Mouse (Mus musculus): Measurements from ENCODE around the gene Zic4. TPM values are rescaled to one million over a fixed set of nuclear protein-coding genes. Genes with fewer than 3 reads are reported as not detected.

The Zic4 gene
- total RNA-seq, 2 experiments from 2014 or later, result 4.1 to 5.2 TPM

DNA sequence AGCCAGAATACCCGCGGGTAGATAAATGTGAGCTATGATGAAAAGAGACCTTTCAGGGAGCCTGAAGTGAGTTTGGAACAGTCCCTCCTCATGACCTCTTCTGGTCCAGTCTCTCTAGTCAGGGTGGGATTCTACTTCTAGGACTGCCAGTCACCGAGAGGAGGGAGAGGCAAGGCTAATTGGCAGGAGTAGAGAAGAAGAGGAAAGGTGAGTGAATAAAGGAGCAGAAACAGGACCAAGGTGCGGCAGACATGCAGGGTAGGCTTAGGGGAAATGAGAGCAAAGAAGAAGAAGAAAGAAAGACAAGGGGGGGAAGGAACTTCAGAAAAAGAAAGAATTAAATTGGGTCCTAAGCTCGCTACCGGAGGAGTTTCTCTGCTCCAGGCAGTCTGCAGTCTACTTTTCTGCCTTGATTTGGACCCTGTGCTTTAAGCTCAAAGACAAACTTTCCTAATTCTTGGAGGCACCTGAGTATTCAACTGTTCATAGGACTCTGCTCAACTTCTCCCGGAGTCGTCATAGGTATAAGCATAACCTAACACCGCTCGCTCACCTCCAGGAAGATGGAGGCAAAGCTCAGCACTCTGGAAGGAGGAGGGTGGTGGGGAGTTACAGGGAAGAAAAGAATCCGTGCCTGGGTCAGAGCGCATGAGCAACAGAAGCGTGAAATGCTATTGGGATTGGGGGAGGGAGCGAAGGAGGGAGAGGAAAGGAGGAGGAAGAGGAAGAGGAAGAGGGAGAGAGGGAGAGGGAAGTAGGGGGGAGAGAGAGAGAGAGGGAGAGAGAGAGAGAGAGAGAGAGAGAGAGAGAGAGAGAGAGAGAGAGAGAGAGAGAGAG lies 15.0 kb downstream of the Zic4 start:
- no peak for DNase-seq (ENCODE audit: low spot score in 2 of 2)
- intact Hi-C loops (cut with DNase I), result no loop called here

DNA sequence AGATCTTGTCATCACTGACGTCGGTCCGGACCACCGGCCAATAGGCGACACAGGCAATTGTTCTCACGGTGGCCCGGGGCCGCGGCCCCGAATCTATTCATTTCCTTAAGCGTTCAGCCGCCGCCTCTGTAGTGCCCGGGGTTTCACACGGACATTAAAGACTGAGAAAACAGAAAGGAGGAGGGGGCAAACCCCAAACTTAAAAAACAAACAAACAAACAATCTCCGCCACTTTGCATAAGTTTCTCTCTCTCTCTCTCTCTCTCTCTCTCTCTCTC lies 15.6 kb downstream of the Zic4 start:
- DNase-seq (ENCODE audit: low spot score in 2 of 2), result no peak
- intact Hi-C loops (cut with DNase I), result no loop called here

DNA sequence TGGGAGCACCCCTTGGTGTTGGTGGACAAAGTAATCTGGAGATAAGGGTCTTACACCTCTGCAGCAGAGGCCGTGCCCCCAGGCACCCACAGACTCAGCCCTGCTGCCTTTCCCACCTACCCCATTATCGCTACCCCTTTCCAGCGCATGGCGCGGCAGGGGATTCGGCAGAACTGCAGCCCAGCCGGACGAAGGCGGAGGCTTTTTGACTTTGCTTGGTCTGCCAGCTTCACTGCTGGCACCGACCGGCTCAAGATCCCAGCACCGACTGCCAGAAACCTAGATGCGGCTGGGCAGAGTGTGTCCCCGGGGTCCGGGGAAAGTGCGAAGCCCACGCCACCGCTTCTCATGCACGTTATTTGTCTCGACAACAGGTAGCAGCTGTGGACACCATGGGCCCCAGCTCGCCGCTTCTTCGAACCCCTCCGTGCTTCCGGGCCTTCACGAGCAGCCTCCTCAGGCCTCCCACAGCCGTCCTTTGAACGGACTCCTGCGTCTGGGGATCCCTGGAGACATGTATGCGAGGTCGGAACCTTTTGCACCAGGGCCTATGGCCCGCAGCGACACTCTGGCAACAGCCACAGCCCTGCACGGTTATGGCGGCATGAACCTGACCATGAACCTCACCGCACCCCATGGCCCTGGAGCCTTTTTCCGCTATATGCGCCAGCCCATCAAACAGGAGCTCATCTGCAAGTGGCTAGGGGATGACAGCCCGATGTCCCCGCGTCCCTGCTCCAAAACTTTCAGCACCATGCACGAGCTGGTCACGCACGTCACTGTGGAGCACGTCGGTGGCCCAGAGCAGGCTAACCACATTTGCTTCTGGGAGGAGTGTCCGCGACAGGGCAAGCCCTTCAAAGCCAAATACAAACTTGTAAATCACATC lies 16.4 kb downstream of the Zic4 start:
- intact Hi-C loops (cut with DNase I), result no loop called here
- DNase-seq (ENCODE audit: low spot score in 2 of 2), result no peak

DNA sequence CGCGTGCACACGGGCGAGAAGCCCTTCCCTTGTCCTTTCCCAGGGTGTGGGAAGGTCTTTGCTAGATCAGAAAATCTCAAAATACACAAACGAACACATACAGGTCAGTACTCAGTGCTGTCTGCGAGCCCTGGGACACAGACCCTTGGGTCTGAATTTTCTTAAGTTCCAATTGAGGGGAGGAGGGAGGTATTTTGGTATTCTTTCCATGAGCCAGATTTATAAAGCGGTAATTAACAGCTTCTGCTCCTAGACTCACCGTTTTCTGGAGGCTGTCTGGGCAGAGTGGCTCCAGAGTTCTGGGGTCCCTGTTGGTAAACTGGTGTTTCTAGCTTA lies 17.1 kb downstream of the Zic4 start:
- intact Hi-C loops (cut with DNase I), result no loop called here

DNA sequence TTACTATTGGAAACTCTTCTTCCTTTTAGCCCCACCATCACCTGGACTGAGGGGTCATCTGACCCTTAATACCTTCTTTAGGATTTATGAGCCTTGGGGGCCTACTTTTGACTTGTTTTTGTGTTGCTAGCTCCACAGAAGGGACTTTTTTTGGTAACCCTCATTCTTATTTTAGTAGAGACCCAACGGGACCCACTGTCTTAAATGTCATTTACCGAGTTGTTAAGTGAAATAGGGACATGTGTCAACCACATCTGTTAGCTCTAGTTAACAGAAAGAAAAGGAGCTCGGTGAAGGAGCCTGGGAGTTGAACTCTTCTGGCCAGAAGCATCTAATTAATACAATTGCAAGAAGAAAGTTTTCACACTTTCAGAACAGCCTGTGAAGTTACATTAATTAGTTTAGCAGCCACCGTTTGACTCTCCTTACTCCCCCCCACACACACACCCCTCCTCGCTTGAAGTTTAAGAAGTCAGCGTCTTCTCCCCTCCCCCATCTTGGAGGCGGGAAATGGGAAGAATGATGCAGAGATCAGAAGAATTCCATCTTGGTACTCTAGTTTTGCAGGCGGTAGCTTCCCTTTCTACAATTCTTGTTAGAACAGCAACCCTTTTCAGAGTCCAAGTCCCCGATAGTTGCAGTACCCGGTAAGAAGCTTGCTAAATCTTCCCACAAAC lies 17.7 kb downstream of the Zic4 start:
- intact Hi-C loops (cut with DNase I), result no loop called here
- DNase-seq (ENCODE audit: low spot score in 2 of 2), result no peak

More for the DNA sequence above, 17.1 kb downstream of the Zic4 start:
- DNase-seq (ENCODE audit: low spot score in 2 of 2), result no peak

DNA sequence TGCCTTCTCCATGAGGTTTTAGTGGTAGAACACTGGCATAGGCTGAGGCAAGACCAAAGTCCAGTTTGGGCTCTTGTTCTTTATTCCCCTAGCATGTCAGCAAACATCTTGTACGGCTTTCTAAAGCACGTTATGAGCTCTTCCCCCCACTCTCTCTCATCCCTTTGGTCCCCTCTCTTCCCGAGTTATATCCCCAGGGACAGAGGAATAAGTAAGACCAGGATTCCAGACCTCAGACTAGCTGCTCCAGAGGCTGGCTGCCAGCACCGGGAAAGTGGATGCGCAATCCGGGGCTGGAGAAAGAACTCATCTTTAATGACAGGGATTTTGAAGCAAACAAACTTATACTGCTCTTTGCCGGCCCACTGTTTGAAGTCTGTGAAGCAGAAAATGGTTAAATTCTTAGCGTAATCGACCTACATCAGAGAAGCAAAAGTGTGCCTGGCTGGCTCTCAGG lies 18.3 kb downstream of the Zic4 start:
- DNase-seq (ENCODE audit: low spot score in 2 of 2), result no peak
- intact Hi-C loops (cut with DNase I), result no loop called here

DNA sequence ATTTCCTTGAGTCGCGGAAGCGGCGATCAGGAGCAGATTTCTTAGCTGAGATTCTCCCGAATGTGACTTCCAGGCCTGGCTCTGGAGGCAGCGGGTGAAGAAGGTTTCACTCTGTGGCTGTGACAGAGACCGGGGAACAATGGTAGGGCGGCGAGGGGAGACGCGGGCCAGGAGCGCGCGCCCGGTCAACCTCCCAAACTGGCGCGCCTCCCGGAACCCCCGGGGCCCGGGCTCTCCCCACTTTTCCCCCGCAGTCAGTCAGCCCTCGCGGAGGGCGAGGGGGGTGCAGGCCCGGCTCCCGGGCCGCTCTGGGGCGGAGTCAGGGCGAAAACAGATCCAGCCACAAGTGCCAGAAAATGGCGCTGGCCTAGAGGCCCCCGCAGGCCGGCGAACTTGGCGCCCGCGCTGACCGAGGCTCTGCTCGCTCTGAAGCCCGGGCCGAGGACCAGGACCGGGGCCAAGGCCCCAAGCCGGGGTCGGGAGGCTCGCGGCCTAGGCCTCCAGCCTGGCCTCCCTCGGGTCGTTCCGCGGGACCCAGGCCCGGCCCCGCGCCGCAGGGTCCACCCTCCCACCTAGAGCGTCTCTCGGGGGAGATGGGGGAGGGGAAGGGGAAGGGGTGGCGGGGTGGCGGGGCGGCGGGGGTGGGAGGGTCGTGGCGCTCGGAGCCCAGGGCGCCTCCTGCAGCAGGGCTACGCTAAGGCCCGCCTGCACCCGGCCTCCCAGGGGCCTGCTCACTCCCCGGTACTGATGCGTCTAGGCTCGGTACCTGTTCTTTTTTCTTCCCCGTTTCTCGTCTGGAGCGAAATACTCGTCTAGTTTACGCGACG lies 19.3 kb downstream of the Zic4 start:
- intact Hi-C loops (cut with DNase I), result no loop called here
- DNase-seq (ENCODE audit: low spot score in 2 of 2), result no peak

DNA sequence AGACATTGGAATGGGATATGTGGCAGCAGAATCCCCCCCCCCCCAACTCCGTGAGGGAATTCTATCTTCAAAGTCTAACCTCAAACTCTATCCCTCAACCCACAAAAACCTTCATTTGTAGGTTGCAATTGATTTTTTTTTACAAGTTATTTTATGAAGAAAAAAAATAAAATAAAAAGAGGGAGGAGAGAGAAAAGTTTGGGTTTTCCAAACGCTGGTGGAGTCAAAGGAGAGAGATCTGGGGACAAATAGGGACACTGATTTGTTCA lies 19.8 kb downstream of the Zic4 start:
- DNase-seq (ENCODE audit: low spot score in 2 of 2), result no peak
- intact Hi-C loops (cut with DNase I), result no loop called here

DNA sequence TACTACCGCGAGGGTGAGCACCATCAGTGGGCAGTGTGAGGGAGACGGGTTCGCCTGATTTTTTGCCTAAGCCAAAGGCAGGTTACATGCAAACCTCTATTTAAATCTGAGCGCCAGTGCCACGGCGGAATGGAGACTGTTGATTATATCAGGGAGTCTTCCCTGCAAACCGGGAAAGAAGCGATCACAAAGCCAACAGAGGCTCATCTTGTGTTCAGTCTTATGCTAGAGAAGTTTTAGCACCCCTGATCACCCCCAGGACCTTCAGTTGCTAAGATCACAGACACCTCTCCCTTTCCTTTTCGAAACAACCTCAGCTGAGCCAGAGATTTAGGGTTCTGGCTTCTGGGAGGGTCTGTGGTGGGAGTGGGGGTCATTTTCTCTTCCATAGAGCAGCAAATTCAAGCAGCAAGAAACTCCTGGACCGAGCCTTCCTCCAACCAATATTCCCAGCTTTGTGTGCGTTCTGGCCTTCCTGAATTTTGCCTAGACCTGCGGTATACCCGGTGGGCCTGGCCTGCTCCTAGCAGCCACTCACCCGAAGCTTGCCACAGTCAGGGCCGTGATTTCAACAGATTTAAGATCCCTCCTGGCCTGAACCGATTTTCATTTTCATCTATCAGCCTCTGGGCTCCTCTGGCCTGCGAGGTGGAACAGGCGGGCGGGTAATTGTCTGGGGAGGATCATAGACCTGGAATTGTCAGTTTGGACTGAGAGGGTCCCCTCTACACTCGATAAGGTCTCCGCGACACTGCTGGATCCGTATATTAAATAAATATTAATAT lies 20.4 kb downstream of the Zic4 start:
- intact Hi-C loops (cut with DNase I), result no loop called here

DNA sequence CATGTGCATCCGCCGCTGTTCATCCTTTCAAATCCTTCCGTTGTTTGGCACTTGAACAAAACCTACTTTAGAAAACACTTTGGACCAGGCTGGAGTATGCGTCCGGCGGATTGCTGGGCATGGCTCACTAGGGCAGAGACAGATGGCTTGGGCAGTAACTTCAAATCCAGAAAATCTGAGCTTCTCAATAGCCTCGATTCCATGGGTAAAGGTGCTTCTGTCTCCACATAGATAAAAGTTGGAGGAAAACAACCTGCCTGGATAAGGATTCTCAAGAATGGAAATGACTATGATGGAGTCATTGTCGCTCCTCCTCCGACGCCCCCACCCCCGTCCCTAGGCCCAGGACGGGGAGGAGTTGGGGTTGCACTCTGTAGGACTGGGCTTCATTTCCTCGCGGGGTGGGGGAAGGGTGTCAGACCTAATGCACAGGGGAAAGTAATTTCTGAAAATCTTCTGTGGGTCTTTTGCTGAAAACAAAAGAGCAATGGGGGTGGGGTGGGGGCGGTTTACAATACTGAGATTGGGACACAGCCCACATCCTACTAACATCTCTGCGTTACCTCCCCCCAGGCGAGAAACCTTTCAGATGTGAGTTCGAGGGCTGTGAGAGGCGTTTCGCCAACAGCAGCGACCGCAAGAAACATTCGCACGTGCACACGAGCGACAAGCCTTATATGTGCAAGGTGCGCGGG lies 21.4 kb downstream of the Zic4 start:
- intact Hi-C loops (cut with DNase I), result no loop called here
- DNase-seq (ENCODE audit: low spot score in 2 of 2), result no peak

More for the DNA sequence above, 20.4 kb downstream of the Zic4 start:
- no peak for DNase-seq (ENCODE audit: low spot score in 2 of 2)

DNA sequence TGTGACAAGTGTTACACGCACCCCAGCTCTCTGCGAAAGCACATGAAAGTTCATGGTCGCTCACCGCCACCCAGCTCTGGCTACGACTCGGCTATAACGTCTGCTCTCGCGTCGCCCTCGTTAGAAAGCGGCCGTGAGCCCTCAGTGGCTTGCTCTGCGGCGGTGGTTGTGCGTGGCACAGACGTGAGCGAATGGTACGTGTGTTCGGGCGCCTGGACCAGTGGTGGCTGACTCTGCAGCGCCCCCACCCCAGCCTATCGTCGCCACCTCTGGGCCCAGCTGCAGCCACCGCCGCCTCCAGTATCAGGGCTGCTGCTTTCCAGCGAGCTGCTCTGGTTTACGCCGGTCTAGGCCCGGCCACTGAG lies 21.9 kb downstream of the Zic4 start:
- intact Hi-C loops (cut with DNase I), result no loop called here
- DNase-seq (ENCODE audit: low spot score in 2 of 2), result no peak

DNA sequence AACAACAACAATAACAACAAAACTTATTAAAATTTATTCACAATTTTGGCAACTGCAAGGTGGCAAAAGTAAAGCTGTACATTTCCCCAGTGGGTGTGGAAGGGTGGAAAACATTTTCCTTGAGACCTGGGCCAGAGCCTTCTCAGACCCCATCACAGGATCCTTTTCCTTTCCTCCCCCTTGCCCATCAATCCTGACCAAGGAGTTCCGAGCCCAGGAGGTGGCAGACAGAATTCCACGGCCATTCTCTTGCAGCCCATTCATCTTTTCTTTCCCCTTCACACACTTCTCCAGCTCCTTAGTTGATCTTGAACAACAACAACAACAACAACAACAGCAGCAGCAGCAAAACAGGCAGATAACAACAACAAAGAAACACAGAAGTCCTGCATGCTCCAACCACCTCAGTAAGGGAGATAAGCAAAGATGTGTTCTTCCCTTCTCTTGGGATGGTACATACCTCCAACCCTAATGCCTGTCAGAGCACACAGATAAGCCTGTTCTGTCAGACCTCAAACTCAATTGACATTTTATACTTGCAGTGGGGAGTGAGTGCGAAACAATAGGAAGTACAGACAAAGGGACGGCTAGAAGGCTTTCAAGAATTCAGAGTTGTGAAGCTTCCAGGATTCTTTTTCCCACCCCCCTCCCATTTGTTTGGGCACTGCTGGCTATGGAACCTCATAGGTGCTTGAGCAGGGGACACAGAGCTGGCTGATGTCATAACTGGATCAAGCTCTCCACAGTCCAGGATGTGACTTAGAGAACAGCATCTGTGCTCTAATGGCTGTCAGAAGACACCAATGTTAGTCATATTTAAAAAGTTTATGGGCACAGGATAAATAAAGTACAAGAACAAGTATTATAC lies 22.7 kb downstream of the Zic4 start:
- no peak for DNase-seq (ENCODE audit: low spot score in 2 of 2)
- intact Hi-C loops (cut with DNase I), result no loop called here

DNA sequence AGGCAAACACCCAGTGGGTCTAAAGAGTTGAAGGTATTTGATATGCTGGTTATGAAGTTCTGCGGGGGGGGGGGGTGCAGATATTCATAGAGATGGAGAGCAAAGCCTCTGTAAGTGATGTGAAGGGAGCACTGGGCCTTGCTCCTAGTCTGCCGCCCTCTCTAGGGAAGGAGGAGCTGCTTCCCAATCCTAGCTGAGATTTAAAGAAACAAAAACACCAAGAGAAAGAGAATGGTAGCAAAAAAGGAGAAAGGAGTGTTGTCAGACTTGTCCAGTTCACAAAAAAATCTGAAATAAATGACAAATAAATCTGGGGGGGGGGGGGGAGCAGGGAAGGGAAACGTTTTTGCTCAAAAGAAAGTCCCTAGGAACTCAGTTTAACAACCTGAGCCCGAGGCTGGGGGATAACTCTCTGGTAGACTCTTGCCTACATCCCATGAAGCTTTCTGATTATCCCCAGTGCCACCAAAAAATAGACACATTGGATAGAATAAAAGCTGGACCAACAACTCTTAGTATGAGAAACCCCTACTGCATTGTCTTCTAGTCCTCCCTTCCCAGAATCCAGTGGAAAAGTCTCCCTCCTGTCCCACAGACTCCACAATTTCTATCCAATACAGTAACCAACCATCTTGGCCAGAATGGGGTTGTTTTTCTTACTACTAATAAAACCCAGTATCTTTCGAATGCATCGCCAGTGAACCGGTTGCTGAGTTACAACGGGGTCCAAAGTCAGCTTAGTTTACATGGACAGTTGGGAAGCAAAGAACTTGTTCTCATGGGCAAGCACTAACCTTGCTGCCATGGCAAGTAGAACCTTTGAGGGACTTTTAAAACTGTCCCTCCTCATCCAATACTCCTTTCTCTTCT lies 23.6 kb downstream of the Zic4 start:
- DNase-seq (ENCODE audit: low spot score in 2 of 2), result no peak
- intact Hi-C loops (cut with DNase I), result no loop called here

DNA sequence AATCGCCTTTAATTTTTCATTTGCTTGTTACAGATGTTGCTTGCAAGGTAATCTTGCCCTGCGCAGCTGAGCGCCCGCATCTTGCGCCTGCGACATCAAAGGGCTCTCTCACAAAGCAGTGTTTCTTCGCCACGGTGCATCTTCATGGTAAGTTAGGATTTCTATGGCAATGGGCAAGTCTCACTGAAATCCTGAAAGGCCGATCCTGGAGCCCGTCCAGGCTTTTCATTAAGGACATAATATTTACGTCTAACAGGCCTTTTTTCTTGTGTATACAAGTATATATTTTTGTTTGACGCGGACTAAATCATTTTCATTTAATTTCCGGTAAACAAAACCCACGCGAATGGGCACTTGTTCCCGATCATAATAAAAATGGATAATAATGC lies 24.3 kb downstream of the Zic4 start:
- no peak for DNase-seq (ENCODE audit: low spot score in 2 of 2)
- intact Hi-C loops (cut with DNase I), result no loop called here

DNA sequence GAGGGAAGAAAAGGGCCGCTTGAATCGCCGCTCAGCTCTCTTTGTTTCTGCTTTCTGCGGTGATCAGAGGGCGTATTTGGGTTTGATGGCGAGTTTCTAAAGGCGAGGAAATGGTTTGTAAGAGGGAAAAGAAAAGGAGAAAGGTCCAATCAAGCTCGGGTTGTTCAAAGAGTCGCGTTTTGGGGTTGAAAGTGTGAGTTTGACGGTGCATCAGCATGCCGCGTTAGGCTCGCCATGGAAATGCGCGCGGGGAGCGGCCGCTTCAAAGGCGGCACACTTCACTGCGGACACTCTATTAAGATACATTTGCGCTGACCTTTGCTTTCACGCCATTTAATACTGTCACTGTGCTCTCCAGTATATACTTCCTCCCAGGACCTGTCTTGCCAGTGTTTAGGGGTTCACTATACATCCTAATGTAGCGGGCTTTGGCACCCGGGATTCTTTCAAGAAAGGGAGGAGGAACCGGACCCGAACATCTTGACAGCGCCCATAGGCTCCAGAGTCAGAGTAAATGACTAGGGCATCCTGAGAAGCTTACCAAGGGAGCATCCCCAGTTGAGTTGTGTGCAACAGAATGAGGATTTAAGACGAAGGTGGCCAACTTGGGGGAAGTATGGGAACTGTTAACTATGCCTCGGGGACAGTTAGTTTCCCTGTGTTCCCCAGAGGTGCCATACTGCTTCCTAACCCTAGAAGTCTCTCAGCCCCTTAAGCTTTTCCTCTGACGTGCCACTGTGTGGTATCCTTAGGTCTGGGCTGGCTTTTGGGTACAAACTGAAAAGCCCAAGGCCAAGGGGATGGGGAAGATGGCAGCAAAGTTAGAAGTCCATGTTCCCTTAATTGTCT lies 24.9 kb downstream of the Zic4 start:
- no peak for DNase-seq (ENCODE audit: low spot score in 2 of 2)
- intact Hi-C loops (cut with DNase I), result no loop called here

DNA sequence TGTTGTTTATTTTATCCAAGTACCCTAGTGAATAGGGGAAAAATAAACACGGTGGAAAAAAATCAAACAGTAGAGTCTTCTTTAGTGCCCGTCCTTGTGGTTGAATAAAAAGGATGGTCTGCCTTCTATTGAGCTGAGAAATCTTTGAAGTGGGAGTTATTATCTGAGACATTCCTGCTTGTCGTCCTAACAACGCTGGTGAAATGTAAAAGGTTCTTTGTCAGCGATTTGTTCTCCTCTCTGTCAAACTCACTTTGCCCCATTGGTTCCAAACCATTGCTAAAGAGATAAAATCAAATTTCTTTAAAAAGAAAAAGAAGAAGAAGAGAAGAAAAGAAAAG lies 25.5 kb downstream of the Zic4 start:
- no peak for DNase-seq (ENCODE audit: low spot score in 2 of 2)
- intact Hi-C loops (cut with DNase I), result no loop called here
